Mouse (Mus musculus) frontal cortex, adult (tissue): Measurements from ENCODE around the gene BC035947.
A peak's percentile ranks its signal among the peaks of the same experiment; 100 is the strongest.
"Not testable (repeated sequence)": the region's sequence is repeated elsewhere in the genome, so short reads cannot be mapped to it uniquely, and the experiment has no call there.

Source experiments
- ATAC-seq: cut with Nextera tagmentation; 2 replicates; pipeline ENCODE4 v1.9.2; 2017; ENCODE audit warnings: mild to moderate bottlenecking, moderate library complexity, mixed read lengths; ENCODE audit not compliant: low TSS enrichment

Gene BC035947

GRCm38 (mm10) chr1:78511621-78512160 lies at the start of gene BC035947:
TSS of gene BC035947 (minus strand) at chr1:78512158.
- no peak for ATAC-seq

GRCm38 (mm10) chr1:78554012-78554666 lies 42.2 kb upstream of the BC035947 start:
- ATAC-seq: no peak

DNA sequence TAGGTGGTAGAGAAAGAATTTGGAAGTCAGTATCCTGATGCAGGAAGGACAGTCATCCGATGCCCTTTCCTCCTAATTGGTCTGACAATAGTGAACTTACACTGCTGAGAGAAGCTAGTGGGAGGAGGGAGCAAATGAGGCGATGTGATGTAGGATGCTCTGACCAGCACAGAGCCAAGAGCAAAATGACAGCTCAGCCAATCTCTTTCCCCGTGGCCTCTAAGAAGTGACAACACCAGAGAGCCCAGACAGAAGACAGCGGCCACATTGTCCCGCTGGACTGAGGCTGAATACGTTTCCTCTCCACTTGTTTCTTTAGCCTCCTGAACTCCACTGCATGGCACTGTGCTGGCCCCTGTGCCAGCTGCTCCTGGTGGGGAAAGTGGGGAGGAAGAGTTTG lies 37.0 kb upstream of the BC035947 start:
- peak; percentile 70 for ATAC-seq

DNA sequence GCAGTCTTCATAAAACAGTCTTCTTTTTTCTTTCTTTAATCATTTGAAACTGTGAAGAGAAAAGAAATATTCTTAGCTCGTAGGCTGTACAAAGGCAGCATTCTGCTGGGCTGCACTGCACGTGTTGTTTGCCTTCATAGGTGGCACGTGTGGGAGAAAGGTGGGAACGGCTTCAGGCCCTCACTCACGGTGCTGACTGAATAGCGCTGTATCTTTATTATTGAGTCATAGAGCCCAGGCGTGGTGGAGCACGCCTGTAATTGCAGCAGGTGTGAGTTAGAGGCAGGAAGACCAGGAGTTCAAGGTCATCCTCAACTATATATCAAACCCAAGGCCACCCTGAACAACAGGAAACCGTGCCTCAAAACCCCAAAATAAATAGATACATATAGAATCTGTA lies 34.3 kb upstream of the BC035947 start:
- ATAC-seq: no peak

DNA sequence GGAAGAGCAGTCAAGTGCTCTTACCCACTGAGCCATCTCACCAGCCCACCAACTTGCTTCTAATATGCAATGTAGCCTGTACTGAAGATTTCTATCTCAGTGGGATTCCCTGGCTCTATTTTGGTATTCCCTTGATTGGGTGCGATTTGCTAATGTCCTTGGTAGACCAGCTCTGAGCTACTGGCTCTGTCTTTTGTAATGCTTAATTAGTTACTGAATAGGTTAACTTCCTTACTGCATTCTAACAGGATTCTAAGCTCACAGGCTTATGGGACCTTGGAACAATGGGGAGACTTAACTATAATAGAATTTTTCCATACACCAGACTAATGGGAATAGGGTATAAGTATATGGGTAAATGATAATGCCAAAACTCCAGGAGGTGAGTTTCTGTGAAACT lies 31.7 kb upstream of the BC035947 start:
- ATAC-seq: not testable (repeated sequence)

DNA sequence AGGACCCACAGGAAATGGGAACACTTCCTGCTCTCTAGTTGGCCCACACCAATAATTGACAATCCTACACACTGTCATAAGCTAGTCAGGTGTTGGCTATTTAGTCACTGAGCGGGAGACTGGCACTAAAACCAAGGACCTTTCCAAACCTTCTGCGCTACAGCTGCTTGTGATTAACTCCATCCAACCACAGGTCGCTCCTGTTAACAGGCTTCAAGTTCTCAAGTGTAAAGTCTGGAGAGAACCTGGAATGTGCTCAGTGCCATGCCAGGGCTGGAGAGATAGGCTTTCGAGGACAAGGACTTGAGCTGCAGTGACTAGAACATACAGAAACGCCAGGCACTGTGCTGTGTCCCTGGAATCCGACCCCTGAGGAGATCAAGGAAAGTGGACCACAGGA lies 27.2 kb upstream of the BC035947 start:
- no peak for ATAC-seq

DNA sequence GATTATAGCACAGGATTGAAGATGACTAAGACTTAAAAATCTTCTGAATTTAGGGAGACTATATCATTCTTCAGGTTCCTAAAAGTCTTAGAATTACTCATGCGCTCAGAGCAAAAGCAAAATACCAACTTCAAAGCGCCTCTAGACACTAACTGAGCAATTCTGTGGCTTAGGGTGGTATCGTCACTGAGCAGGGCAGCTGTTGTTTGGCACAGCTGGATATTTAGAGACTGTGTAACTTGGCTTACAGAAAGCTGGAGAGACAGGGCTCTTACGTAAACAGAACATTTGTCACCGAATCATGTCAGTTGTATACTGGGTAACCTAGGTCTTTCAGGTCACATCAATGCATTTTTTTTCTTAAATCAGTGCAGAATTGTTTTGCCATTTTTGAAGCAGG lies 26.4 kb upstream of the BC035947 start:
- ATAC-seq: peak; percentile 25

DNA sequence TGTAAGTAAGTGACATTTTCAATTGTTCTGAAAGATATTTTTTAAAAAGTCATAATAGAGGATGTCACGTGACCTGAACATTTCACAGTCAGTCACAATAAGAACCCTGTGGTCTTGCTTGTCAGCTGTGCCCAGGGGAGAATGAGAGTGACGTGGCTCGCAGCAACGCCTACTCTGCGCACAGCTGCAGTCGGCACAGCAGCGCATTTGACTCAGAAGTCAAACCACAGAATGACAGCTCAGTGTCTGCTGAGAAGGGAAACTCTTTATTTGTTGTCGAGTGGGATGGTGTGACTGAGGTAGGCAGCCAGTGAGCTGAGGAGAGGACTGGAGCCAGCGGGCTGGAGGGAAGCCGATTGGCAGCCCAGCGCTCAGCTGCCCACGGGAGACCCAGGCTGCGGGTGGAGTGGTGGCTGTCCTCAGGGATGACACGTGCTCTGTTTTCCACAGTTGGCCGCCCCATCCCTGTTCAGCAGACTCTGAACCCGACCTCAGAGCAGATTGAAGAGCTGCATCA lies 25.6 kb upstream of the BC035947 start:
- peak; percentile 93 for ATAC-seq

DNA sequence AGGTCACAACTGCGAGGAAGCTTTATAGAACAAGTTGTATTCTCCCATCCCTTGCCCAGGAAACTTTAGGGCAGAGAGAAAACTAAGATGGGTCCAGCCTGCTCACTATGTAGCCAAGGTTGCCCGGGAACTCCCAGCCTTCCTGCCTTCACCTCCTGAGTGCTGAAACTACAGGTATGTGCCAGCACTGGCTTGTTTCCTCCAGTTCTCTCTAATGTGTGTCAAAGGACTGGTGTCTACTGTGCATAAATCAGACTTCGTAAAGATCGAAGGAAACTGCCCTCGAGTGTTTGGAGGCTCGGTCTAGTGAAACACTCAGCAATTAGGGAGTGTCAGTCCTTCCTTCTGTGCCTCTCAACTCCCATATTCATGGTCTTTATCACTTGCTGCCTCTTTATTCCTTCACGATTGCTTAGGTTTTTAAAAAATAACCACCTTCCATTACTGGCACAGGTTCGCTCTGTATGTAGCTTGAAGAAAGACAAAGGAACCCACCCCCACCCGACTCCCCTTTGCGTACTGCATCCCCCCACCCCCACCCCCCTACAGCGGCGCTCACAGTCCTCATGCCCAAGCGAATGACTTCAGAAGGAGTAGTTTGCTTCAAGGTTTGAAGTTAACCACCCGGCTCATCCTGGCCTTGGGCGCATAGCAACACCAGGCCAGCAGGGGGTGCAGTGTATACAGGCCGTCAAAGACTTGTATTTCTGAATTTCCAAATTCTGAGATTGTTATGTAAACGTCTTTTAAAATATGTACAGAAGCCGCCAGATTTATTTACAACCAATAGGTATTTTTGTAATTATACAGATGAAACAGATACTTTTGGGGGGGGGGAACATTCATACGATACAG lies 24.6 kb upstream of the BC035947 start:
- peak; percentile 58 for ATAC-seq

DNA sequence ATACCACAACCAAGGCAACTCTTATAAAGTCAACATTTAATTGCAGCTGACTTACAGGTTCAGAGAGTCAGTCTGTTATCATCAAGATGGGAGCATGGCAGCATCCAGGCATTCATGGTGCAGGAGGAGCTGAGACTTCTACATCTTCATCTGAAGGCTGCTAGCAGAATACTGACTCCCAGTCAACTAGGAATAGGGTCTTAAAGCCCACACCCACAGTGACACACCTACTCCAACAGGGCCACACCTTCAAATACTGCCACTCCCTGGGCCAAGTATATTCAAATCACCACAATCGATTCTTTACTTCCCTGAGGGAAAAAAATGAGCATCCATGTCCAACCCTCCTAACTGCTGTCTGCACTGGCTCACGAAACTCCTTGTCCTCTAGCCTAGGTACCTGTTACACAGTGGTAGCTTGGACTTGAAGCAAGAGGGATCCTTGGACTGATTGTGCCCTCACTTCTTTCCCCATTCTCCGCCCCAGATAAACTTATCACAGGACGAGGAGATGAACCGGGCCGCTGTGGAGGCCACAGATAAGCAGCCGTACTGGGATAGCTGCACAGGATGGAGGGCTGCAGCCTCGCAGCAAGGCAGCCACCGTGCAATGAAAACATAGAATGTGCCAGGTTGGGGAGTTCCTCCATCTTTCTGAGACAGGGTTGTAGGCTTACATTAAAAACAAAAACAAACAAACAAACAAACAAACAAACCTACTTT lies 22.6 kb upstream of the BC035947 start:
- no peak for ATAC-seq

DNA sequence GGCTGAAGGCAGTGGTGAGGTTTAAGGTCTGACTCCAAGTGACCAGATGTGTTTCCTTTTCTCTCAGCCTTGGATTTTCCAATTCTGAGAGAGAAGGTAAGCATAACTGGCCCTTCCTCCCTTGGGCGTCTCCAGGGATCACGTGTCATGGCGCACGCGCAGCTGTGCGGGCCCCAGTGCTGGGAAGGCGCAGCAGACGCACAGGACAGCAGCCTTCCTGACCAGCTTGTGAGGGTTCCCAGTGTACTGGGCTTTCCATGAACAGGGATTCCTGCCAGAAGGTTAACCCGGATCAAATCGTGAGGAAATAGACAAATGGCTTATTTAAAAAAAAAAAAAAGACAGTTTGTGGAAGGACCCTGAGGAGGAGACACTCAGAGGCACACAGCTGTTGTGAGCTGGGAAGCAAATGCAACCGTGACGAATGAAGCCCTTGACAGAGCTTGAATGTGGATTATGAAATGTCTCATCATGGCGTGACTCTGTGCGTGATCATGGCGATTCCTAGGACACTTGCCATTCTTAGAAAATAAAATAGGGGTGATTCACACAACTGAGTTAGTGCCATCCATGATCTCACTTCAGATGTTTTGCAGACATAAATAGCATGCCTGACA lies 20.3 kb upstream of the BC035947 start:
- ATAC-seq: no peak

GRCm38 (mm10) chr1:78530500-78531215 lies 18.7 kb upstream of the BC035947 start:
- peak; percentile 45; the same call in 1 of the 2 replicates for ATAC-seq

GRCm38 (mm10) chr1:78529011-78529410 lies 17.1 kb upstream of the BC035947 start:
- no peak for ATAC-seq

DNA sequence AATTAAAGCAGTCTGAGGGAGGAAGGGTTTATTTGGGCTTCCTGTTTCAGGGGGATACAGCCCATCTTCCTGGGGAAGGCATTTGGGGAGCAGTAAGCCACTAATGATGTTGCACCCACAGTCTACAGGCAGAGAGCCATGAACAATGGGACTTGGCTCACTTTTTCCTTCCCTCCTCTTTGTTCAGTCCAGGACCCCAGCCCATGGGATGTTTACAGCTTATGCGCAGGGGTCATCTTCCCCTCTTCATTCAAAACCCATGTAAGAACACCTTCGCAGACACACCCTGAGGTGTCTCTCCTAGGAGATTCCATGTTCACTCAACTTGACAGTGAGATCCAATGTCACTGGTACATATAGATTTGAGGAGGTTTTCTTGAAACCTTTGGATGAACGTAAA lies 16.4 kb upstream of the BC035947 start:
- ATAC-seq: no peak

- ATAC-seq: peak; percentile 88
Measured at GRCm38 (mm10) chr1:78525189-78525886, 13.4 kb upstream of the BC035947 start.

- peak; percentile 59; the same call in 1 of the 2 replicates for ATAC-seq
Measured at GRCm38 (mm10) chr1:78518907-78519306, 6.9 kb upstream of the BC035947 start.

DNA sequence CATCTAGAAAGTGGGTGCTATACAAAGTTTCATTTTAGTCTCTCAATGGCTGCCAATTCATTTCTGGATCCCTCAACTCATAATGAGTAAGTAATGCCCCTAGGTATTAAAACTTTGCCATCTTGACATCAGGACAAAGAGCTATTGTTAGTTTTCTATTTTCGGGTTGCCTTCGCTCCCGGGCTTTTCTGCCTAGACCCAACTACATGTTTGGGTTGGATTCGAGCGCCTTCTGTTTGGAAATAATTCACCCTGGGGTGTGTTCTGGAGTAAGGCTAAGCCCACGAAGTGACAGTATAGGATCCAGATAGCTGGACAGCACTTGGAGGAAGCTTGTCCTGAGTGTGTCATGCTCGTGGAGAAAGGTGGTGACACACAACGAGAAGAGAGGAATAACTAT lies 798 bp upstream of the BC035947 start:
- ATAC-seq: no peak

DNA sequence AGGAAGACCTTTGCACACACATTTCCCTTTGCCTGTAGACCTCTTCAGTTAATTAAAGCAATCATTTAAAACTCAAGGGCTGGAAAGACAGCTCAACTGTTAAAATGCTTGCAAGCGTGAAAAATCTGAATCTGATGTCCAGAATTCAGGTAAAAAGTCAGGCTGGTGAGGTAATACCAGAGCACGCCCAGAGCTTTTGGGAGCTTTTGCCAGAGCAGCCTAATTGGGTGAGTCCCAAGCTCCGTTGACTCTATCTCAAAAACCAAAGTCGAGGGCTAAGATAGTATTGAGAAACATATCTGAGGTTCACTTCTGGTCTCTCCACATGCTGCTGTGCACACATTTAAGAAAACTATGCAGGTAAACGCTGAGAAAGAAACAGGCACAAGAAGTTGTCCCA lies 1.1 kb downstream of the BC035947 start, which contains the start of gene Mogat1:
Gene Mogat1 (plus strand): TSS at position 130 of the 400 bp plus-strand sequence.
- no peak for ATAC-seq

- no peak for ATAC-seq
Measured at GRCm38 (mm10) chr1:78507137-78507536, 4.8 kb downstream of the BC035947 start.

DNA sequence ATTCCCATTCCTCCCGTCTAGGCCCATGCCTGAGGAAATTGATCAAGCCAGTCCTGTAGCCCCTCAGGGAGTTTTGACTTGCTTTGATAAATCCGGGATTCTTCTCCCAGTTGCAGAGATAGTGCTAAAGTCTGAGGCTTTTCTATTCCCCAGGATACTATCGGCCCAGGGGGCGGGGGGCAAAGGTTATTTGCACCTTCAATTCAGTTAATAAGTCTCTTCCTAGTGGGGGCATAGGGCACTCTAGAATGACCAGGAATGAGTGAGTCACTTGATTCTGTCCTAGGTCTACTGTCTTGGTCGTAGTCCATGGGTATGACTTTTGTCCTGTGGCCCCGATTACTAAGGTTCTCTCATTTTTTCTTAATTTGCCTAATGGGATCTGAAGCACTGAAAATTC lies 9.4 kb downstream of the BC035947 start:
- no peak for ATAC-seq
